Mouse (Mus musculus): ENCODE data around the gene Sart1.
"Not testable (repeated sequence)": the region's sequence is repeated elsewhere in the genome, so short reads cannot be mapped to it uniquely, and the experiment has no call there.

Gene Sart1

DNA sequence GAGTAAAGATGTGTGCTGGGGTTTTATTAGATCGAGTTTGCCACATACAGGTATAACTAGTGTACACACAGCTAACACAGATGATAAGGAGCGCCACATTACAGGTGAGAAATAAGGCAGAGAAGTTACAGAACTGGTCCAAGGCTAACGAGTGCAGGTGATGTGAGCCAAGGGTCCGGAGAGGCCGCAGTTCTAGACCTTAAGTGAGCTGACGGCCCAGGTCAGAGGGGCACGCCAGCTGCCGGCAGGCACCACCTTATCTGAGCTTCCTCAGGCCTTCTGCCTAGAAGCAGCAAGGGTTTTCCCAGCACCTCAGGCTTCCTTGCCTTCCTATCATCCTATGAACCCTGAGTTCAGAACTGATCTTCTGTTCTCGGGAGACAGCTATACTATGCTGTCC, 31.1 kb upstream of the Sart1 start:
- in situ Hi-C loops (cut with MboI; ENCODE audit: low pct_unique_long_range_greater_than_20kb in 1 of 2, low sequenced_read_pairs in 2 of 2, unreplicated experiment in 1 of 2): no loop called here

DNA sequence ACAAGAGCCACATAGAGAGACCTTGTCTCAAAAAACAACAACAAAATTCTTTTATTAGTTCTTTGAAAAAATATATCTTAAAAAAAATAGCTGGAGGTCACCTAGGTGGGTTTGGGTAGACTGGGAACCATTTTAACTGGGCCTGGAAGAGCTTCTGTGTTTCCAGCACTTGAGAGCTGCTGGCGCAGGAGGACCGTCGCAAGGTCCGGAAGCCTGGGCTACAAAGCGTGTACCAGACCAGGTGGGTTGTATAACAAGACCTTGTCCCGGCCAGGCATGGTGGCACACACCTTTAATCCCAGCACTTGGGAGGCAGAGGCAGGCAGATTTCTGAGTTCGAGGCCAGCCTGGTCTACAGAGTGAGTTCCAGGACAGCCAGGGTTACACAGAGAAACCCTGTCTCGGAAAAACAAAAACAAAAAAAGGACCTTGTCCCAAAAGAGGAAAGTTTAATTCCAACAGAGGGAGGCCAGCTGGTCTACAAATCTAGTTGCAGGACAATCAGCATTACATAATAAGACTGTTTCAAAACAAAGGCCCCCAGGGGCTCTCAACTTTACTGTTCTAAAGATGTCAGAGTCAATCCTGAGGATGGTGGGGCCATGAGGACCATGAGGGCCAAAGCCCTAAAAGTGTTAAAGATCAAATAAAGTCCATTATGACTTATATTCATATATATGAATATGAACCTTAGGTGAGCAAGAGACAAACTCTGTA, 30.4 kb upstream of the Sart1 start:
- in situ Hi-C loops (cut with MboI; ENCODE audit: low pct_unique_long_range_greater_than_20kb in 1 of 2, low sequenced_read_pairs in 2 of 2, unreplicated experiment in 1 of 2): no loop called here

DNA sequence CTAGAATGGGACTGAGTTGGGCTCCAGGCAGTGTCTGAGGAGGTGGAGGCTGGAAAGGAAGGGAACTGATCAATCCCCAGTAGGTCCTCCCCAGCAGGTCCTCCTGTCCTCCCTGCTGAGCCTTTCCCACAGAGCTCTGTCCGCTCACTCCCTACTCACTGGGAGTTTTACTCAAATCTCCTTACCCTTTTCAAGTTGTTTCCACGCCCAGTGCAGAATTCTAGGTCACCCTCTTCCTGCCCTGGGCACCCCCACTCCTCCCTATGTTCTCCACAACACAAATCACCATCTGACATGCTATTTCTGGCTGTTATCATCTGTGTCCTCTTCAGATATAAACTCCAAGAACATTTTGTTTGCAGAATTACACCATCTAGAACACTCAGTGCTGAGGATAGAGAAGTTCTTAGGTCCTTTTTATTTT, 26.0 kb upstream of the Sart1 start:
- in situ Hi-C loops (cut with MboI; ENCODE audit: low pct_unique_long_range_greater_than_20kb in 1 of 2, low sequenced_read_pairs in 2 of 2, unreplicated experiment in 1 of 2): no loop called here

DNA sequence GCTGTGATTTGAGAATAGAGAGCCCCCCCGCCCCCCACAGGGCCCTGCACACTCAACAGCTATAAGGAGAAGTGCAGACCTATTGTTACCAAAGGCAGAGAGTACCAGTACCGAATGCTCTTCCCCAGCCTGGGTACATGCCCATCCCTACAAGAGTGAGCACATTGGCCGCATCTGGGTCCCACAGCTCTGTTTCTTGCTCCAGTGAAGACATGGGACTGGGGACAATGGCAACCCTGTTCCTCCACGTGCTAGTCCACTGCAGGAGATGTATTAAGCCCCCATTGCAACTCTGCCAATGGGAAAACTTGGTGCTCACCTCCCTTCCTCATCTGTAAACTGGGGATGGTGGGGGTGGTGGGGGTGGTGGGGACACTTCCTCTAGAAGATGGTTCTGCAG, 25.3 kb upstream of the Sart1 start:
- in situ Hi-C loops (cut with MboI; ENCODE audit: low pct_unique_long_range_greater_than_20kb in 1 of 2, low sequenced_read_pairs in 2 of 2, unreplicated experiment in 1 of 2): no loop called here

DNA sequence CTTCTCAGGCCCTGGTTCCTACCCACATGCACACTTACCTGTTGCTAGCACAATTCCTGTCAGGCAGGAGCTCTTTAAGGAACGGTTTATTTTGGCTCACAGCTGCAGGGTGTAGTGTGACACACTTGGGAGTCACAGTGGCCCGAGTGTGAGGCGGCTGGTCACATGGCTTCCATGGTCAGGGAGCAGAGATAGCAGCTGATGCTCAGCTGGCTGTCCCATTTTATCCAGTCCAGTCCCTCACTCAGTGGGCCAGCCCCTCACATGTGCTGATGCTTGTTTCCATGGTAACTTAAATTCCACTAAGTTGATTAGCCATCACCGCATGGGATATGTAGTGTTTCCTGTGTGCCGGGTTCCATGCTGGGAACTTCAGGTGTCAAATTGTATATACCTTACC, 23.5 kb upstream of the Sart1 start:
- in situ Hi-C loops (cut with MboI; ENCODE audit: low pct_unique_long_range_greater_than_20kb in 1 of 2, low sequenced_read_pairs in 2 of 2, unreplicated experiment in 1 of 2): no loop called here

DNA sequence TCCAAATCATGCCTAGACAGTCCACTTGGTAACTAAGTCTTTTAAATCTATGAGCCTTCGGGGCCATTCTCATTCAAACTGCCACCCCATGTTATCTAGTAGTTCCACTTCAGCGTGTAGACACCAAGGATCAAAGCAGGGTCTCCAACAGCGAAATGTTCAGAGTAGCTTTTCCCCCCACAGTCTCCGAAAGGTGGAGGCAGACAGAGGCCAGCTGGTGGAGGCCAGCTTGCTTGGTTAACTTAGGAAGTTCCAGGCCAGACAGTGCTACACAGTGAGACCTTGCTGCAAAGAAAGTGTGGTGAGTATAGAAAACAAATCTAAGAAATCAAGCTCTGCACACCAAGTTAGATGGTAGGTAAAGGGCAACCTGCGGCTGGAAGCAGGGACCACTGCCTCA, 22.1 kb upstream of the Sart1 start:
- in situ Hi-C loops (cut with MboI; ENCODE audit: low pct_unique_long_range_greater_than_20kb in 1 of 2, low sequenced_read_pairs in 2 of 2, unreplicated experiment in 1 of 2): no loop called here

DNA sequence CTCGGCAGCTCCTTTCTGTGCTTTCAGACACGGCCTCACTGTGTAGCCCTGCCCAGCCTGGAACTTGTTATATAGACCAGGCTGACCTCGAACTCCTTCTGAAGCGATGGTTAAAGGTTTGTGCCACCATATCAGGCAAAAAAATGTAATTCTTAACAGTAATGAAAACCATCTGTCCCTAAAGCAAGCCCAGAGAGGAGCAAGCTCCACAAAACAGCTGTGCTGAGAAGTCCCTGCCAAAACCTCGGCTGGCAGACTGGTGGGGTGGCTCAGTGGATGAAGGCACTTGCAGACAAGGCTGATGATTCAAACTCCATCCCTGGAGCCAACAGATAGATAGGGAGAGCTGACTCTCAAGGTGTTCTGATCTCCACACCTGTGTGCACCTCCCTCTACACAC, 20.6 kb upstream of the Sart1 start:
- in situ Hi-C loops (cut with MboI; ENCODE audit: low pct_unique_long_range_greater_than_20kb in 1 of 2, low sequenced_read_pairs in 2 of 2, unreplicated experiment in 1 of 2): no loop called here

DNA sequence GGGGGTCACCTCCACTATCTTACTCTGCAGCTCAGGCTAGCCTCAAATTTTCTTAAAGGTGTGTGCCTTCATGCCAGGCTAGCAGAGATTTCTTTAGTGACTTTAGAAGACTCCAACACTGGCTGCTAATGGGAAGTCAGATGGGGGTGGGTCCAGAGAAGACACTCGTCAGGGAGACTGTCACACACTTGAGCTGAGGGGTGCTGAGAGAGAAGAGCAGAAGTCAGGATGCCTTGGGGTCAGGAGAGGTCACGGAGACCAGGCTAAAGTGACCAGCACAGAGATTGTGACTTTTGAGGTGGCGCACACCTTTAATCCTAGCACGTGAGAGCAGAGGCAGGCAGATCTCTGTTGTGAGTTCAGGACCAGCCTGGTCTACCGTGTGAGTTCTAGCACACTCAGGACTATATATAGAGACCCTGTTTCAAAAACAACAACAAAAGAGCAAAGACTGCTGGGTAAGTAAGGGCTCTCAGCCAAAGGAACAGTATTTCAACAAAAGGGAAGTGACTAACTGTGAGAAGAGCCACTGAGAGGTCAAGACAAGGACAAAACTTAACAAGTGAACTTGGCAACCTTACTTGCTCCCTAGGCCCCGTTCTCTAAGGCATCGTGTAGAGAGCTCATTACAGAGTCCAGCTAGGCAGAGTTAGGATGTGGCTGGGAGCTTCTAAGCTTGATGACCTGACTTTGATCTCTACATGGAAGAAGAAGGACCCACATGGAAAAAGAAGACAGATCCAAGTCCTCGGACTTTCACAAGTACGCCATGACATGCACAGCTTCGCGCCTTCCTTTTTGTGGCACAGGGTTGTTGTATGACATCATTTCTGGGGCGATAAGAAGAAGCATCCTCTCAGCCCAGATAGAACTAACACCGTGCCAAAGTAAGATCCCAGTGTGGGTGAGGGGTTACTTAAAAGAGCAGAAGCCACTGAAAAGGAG, 19.8 kb upstream of the Sart1 start:
- in situ Hi-C loops (cut with MboI; ENCODE audit: low pct_unique_long_range_greater_than_20kb in 1 of 2, low sequenced_read_pairs in 2 of 2, unreplicated experiment in 1 of 2): no loop called here

DNA sequence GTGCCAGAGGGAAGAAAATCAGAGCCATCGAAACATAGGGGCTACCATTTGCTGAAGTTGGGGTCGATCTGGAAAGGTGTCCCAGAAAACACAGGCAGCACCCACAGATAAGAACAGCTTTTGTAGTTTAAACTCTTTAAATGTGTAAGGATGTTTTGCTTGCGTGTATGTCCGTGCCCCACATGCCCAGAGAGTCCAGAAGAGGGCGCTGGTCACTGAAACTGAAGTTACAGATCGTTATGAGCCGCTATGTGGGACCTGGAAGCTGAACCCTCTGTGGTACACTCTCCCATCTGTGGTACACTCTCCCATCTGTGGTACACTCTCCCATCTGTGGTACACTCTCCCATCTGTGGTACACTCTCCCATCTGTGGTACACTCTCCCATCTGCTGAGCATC, 18.6 kb upstream of the Sart1 start:
- in situ Hi-C loops (cut with MboI; ENCODE audit: low pct_unique_long_range_greater_than_20kb in 1 of 2, low sequenced_read_pairs in 2 of 2, unreplicated experiment in 1 of 2): no loop called here

DNA sequence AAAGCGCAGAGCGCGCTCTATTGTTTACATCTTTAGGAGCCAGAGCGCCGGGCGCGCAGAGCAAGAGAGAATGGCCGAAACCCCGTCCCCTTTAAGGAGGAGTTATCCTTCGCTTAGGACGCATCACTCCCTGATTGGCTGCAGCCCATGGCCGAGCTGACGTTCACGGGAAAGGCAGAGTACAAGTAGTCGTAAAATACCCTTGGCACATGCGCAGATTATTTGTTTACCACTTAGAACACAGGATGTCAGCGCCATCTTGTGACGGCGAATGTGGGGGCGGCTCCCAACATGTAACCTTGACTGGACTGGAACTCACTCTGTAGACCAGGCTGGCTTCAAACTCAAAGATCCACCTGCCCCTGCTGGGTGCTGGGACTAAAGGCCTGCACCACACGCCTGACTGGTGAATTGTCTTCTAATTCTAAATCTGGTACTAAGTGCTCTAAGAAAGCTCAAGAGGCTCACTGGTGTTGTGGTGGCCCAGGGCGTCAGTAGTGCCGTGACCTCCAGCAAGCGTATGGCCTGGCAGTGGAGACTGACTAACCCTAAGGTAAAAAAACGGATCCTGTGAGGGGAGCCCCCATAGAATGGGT, 18.1 kb upstream of the Sart1 start:
- in situ Hi-C loops (cut with MboI; ENCODE audit: low pct_unique_long_range_greater_than_20kb in 1 of 2, low sequenced_read_pairs in 2 of 2, unreplicated experiment in 1 of 2): not testable (repeated sequence)

DNA sequence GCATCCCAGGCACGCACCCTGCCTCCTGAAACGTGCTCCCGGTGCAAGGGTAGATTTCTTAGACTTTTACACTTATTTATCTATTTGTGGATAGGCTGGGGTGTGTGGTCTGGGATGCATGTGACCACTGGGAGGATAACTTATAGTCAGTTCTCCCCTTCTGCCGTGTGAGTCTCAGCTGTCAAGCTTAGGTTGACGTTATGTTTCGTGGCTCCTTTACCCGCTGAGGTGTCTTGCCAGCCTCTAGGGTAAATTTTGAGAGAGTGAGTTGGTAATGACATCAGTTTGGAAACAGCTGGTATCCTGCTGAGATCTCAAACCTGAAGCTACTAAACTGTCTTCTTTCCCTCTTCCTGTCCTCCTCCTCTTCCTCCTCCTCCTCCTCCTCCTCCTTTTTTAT, 17.4 kb upstream of the Sart1 start:
- in situ Hi-C loops (cut with MboI; ENCODE audit: low pct_unique_long_range_greater_than_20kb in 1 of 2, low sequenced_read_pairs in 2 of 2, unreplicated experiment in 1 of 2): no loop called here

DNA sequence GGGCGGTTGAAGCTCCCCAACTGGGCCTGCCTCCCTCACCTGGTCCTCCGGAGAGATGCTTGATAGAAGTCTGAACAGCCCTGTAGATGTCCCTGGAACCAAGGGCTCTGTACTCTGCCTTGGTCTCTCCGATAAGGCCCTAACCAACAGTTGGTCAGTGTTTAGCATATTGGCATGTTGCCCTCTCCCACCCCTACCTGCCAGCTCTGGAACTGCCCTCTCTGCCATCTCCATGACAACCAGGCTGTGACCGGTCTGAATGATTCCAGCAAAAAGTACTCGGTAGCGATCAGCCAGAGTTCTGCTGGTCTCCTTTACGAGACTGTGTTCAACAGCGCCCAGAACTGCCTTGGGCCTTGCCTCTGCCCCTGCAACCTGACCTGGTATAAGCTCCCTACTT, 13.8 kb upstream of the Sart1 start, which contains the start of gene Tsga10ip:
Gene Tsga10ip (minus strand): TSS at position 234 of the 400 bp plus-strand sequence.
- in situ Hi-C loops (cut with MboI; ENCODE audit: low pct_unique_long_range_greater_than_20kb in 1 of 2, low sequenced_read_pairs in 2 of 2, unreplicated experiment in 1 of 2): no loop called here

DNA sequence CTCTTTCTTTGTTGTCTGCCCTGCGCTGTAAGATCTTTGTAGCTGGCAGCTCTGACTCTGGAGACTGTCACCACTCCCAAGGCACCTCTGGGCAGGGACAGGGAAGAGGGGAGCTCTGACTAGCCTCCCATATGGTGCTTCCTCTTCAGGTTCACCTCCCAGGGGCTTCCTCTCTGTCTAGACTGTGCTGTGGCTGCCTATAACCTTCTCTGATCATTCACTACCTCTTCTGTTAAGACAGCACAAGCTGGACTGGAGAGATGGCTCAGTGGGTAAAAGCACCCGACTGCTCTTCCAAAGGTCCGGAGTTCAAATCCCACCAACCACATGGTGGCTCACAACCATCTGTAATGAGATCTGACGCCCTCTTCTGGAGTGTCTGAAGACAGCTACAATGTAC, 12.6 kb upstream of the Sart1 start:
- in situ Hi-C loops (cut with MboI; ENCODE audit: low pct_unique_long_range_greater_than_20kb in 1 of 2, low sequenced_read_pairs in 2 of 2, unreplicated experiment in 1 of 2): not testable (repeated sequence)

DNA sequence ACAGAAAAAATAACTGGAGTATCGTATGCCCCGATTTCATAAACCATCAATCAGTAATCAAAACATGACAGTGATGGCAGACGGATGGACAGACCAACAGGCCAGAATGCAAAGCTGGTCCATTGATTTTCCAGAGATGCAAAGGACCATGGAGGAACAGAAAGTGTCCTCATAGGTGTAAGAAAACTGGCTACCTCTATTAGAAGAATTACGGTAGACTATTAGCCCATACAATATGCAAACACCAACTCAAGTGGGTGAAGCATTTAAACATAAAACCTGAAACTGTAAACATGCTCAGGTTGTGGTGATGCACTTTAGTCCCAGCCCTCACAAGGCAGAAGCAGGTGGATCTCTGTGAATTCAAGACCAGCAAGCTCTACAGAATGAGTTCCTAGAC, 6.9 kb upstream of the Sart1 start:
- in situ Hi-C loops (cut with MboI; ENCODE audit: low pct_unique_long_range_greater_than_20kb in 1 of 2, low sequenced_read_pairs in 2 of 2, unreplicated experiment in 1 of 2): no loop called here

DNA sequence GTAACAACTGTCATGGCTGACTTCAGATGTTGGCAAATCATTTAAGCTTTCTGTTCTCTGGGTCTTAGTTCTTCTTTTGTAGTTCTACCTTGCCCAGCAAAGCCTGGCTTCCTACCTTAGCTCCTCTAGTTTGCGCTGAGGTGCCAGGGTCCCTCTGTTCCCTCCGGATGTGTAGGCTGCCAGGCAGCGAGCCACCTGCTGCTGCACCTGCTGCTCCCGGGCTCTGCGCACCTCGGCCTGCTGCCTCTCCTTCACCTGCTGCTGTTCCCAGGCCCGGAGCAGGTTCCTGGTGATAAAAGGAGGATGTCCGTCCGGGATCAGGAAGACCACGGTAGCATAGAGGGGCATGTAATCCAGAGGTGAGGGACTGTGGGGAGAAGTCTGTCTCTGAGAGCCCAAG, 5.7 kb upstream of the Sart1 start:
- in situ Hi-C loops (cut with MboI; ENCODE audit: low pct_unique_long_range_greater_than_20kb in 1 of 2, low sequenced_read_pairs in 2 of 2, unreplicated experiment in 1 of 2): no loop called here

DNA sequence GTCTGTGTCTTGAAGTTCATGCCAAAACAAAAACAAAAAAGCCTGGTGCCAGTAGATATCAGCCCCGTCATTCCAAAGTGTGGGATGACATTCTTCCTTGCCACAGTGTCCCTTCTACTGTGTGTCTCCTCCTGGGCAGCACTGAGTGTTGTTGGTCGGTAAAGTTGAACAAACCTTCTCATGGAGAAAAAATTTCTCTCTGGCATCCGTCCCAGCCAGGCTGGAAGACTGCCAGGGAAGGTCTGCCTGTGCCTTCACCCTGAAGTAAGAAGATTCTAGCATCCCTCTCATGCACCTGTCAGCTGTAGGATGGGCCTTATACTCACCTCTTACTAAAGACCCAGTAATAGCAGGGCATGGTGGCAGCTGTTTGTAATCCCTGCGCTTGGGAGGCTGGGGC, 4.4 kb upstream of the Sart1 start:
- in situ Hi-C loops (cut with MboI; ENCODE audit: low pct_unique_long_range_greater_than_20kb in 1 of 2, low sequenced_read_pairs in 2 of 2, unreplicated experiment in 1 of 2): no loop called here

DNA sequence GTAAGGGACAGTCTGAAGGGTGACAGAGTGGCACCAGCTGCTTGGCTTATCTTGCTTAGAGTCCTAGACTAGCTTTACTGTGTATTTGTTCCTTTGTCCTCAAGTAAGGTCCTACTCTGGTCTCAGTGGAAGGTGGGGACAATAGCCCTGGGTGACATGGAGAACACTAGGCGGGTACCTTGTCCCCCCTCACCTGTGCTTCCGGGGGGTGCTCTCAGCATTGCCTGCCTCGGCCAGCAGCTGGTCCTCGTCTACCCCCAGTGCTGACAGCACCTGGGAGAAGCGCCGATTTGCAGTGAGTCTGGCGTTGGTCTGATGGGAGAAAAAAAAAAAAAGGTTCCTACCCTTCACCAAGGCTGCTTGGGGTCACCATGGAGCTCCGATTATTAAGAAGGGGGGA, 1.9 kb upstream of the Sart1 start:
- in situ Hi-C loops (cut with MboI; ENCODE audit: low pct_unique_long_range_greater_than_20kb in 1 of 2, low sequenced_read_pairs in 2 of 2, unreplicated experiment in 1 of 2): no loop called here

DNA sequence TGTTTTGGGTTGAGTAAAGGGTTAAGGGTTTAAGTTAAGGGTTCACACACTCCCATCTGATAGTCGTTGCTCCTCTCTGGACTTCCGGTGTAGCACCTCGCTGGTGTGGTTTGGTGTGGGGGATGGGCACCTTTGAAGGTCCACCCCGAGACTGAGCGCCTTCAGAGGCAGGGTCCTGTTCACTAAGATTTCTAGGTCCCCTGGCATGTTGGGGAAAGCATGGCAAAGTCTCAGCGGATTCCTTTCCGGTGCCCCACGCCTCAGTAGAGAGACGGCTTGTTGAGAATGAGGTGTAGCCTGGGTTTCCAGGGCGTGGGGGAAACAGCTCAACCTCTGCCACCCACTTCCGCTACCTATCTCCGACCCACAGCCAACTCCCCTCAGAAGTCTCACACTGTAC, 1.1 kb upstream of the Sart1 start:
- in situ Hi-C loops (cut with MboI; ENCODE audit: low pct_unique_long_range_greater_than_20kb in 1 of 2, low sequenced_read_pairs in 2 of 2, unreplicated experiment in 1 of 2): no loop called here

DNA sequence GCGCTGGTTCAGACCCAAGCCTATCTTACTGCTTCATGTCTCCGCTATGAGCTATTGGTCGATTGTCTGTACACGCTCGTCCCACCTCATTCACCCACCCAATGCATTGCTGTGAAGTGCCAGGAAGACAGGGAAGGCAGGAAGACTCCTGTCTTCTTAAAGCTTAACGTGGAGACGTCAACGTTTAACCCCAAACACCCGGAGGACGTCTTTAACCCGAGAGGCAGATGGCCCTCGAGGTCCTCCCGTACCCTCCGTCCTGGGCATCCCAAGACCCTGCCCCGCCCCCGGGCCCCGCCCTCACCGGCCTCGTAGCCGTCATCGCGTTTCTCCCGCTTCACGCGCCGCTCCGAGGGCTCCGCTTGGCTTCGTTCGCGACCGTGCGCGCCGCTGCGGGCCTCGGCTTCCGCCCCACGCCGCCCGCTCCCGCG, 477 bp downstream of the Sart1 start:
- in situ Hi-C loops (cut with MboI; ENCODE audit: low pct_unique_long_range_greater_than_20kb in 1 of 2, low sequenced_read_pairs in 2 of 2, unreplicated experiment in 1 of 2): no loop called here
